Mouse (Mus musculus) embryonic facial prominence, embryonic 14.5 days (tissue): ENCODE data around the gene Stt3a. TPM values are rescaled to one million over a fixed set of nuclear protein-coding genes. Genes with fewer than 3 reads are reported as not detected.

Experiments
- ATAC-seq: fragments of 200-750 bp; cut with Nextera tagmentation; 2 replicates; pipeline ENCODE4 v1.8.0; 2017; ENCODE audit warnings: low read depth, moderate number of reproducible peaks, moderate TSS enrichment
- DNase-seq: peaks from one replicate; pipeline ENCODE4 v3.0.0-alpha.2; 2015; ENCODE audit warnings: low spot score
- H3K27ac ChIP-seq: fragments of 300-500 bp; sonication (generic); replicated peaks from 2 replicates; pipeline ENCODE4 v1.5.1; 2014; ENCODE audit warnings: low read depth, mild to moderate bottlenecking, low read length, moderate library complexity
- H3K27me3 ChIP-seq: fragments of 300-500 bp; sonication (generic); replicated peaks from 2 replicates; pipeline ENCODE4 v1.6.1; 2014; ENCODE audit warnings: low read length; ENCODE audit not compliant: control insufficient read depth, insufficient read depth
- H3K36me3 ChIP-seq: fragments of 300-500 bp; sonication (generic); 2 replicates; pipeline ENCODE4 v1.6.1; 2014; ENCODE audit warnings: low read length, mixed read lengths; ENCODE audit not compliant: control insufficient read depth, insufficient read depth
- H3K4me1 ChIP-seq: fragments of 300-500 bp; sonication (generic); 2 replicates; pipeline ENCODE4 v1.6.1; 2014; ENCODE audit warnings: antibody characterized with exemption, low read length; ENCODE audit not compliant: control insufficient read depth, insufficient read depth
- H3K4me2 ChIP-seq: fragments of 300-500 bp; sonication (generic); 2 replicates; pipeline ENCODE4 v1.6.1; 2014; ENCODE audit warnings: low read depth, mild to moderate bottlenecking, low read length, moderate library complexity, mixed read lengths
- H3K4me3 ChIP-seq: fragments of 300-500 bp; sonication (generic); 2 replicates; pipeline ENCODE4 v1.5.1; 2014; ENCODE audit warnings: low read depth, mild to moderate bottlenecking, low read length
- H3K9ac ChIP-seq: fragments of 300-500 bp; sonication (generic); 2 replicates; pipeline ENCODE4 v1.6.1; 2014; ENCODE audit warnings: low read depth, mild to moderate bottlenecking, low read length, moderate library complexity, mixed read lengths
- H3K9me3 ChIP-seq: fragments of 300-500 bp; sonication (generic); 2 replicates; pipeline ENCODE4 v1.6.1; 2016; ENCODE audit warnings: low read length; ENCODE audit not compliant: control insufficient read depth
- WGBS: fragments of 180-500 bp; shearing (Covaris S2); extraction: QIAGEN DNeasy Blood & Tissue Kit; methylation state at CpG from one replicate; pipeline ENCODE4 v1.1.7; 2014; 5-methylcytosine and 5-hydroxymethylcytosine counted together
- polyA plus RNA-seq: library from polyadenylated mRNA; unstranded; fragments of >200 nt; fragmentation: Nextera tagmentation; extraction: Ambion mirVana; gene quantifications from 2 replicates; pipeline ENCODE4 v1.2.1, GENCODE M21; 2014

Stt3a gene
- polyA plus RNA-seq = 249 and 264 TPM in 2 replicates

- peak within 1 kb of the TSS; percentile 97 for H3K27ac ChIP-seq
- WGBS = under 1% methylated on average over 59 of the region's 60 CpGs
- H3K9ac ChIP-seq = peak within 1 kb of the TSS; percentile 91
- peak within 1 kb of the TSS; percentile 98 for H3K4me3 ChIP-seq
- peak; percentile 100 for DNase-seq
- peak within 1 kb of the TSS; percentile 83 for H3K4me2 ChIP-seq
- peaks cover 26% of the 10 kb centered on the region for H3K36me3 ChIP-seq
- peaks cover 11% of the 10 kb centered on the region; the same call in 1 of the 2 replicates for H3K4me1 ChIP-seq
- no peaks in the 10 kb centered on the region for H3K9me3 ChIP-seq
- ATAC-seq = peak; percentile 100
- H3K27me3 ChIP-seq = no peaks in the 10 kb centered on the region
These were observed at the start of gene Stt3a for GRCm38 (mm10) chr9:36767203-36768143. Gene Stt3a, minus strand, starts transcription at chr9:36767679.

GRCm38 (mm10) chr9:36814486-36814885 lies 47.0 kb upstream of the Stt3a start:
- Histone ChIP-seq H3K4me1 (no peaks in the 10 kb centered on the region), H3K4me2 (no peak overlapping the region), H3K27ac (no peak overlapping the region), H3K27me3 (no peaks in the 10 kb centered on the region), H3K9me3 (no peaks in the 10 kb centered on the region), H3K4me3 (no peak overlapping the region), H3K9ac (no peak overlapping the region), H3K36me3 (no peaks in the 10 kb centered on the region)
- DNase-seq (no peak), ATAC-seq (no peak)
- WGBS = 63% methylated on average over 3 of the region's 3 CpGs

- no peak overlapping the region for H3K4me3 ChIP-seq
- H3K4me1 ChIP-seq = no peaks in the 10 kb centered on the region
- H3K9ac ChIP-seq = no peak overlapping the region
- 82% methylated on average over 5 of the region's 5 CpGs for WGBS
- H3K27ac ChIP-seq = no peak overlapping the region
- ATAC-seq = no peak
- no peak for DNase-seq
- no peak overlapping the region for H3K4me2 ChIP-seq
- no peaks in the 10 kb centered on the region for H3K36me3 ChIP-seq
- no peaks in the 10 kb centered on the region for H3K9me3 ChIP-seq
- H3K27me3 ChIP-seq = no peaks in the 10 kb centered on the region
These were observed 40.8 kb upstream of the Stt3a start for GRCm38 (mm10) chr9:36808126-36808785.

DNA sequence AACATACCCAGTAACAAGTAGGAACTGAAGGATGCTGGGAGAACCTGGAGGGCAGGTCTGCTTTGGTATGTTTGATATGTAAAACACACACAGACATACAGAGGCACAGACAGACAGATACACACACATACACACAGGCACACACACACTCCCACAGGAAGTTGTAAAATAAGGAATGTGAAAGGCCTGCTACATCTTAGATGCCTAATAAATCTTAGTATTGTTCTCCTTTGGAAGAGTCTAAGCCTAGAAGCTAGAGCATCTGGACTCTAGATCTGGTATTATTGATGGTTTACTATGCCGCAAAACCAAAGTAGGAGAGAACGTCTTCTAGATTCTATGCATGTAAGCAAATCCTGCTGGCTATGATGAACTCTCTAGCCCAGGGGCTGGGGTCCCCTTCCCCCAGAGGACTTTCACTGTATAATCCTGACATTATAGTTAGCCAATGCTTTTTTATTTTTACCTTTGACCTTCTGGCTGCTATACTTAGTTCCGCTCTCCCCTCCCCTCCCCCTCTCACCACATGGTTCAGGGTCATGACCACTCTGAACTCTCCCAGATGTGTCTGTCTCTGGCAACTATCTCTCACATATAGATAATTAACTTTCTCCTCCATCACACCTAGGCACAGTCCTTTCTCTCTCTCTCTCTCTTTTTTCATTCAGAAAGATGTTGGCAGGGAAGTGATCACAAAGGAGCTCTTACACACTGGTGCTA lies 37.9 kb upstream of the Stt3a start:
- ATAC-seq (no peak), DNase-seq (no peak)
- H3K4me3 ChIP-seq = no peak overlapping the region
- no peaks in the 10 kb centered on the region for H3K4me1 ChIP-seq
- H3K36me3 ChIP-seq = no peaks in the 10 kb centered on the region
- WGBS = 67% methylated on average over 3 of the region's 3 CpGs
- H3K27me3 ChIP-seq = no peaks in the 10 kb centered on the region
- no peak overlapping the region for H3K4me2 ChIP-seq
- no peak overlapping the region for H3K27ac ChIP-seq
- H3K9ac ChIP-seq = no peak overlapping the region
- no peaks in the 10 kb centered on the region for H3K9me3 ChIP-seq

DNA sequence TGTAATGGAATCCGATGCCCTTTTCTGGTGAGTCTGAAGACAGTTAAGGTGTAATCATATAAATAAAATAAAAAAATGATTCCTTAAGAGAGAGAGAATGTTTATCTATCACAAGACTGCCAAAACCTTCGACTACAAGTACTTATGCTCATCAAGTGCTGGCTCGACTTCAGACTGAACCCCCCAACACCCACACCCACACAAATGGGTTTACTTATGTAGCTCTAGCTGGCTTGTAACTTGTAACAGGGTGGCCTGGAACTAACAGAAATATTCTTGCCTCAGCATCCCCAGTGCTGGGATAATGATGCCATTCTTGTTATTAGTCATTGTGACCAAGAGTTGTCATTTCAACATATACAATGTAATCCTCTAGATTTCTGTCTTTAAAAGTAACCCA lies 36.4 kb upstream of the Stt3a start:
- H3K27me3 ChIP-seq = no peaks in the 10 kb centered on the region
- WGBS = 73% methylated on average over 3 of the region's 3 CpGs
- H3K4me1 ChIP-seq = no peaks in the 10 kb centered on the region
- H3K4me2 ChIP-seq = no peak overlapping the region
- H3K36me3 ChIP-seq = no peaks in the 10 kb centered on the region
- H3K9ac ChIP-seq = no peak overlapping the region
- no peak overlapping the region for H3K4me3 ChIP-seq
- no peak overlapping the region for H3K27ac ChIP-seq
- ATAC-seq (no peak), DNase-seq (no peak)
- H3K9me3 ChIP-seq = no peaks in the 10 kb centered on the region

GRCm38 (mm10) chr9:36803386-36803785 lies 35.9 kb upstream of the Stt3a start:
- Histone ChIP-seq H3K4me3 (no peak overlapping the region), H3K27me3 (no peaks in the 10 kb centered on the region), H3K9ac (no peak overlapping the region), H3K27ac (no peak overlapping the region), H3K9me3 (no peaks in the 10 kb centered on the region), H3K36me3 (no peaks in the 10 kb centered on the region), H3K4me2 (no peak overlapping the region), H3K4me1 (no peaks in the 10 kb centered on the region)
- ATAC-seq (no peak), DNase-seq (no peak)
- WGBS = 77% methylated on average over 6 of the region's 6 CpGs

DNA sequence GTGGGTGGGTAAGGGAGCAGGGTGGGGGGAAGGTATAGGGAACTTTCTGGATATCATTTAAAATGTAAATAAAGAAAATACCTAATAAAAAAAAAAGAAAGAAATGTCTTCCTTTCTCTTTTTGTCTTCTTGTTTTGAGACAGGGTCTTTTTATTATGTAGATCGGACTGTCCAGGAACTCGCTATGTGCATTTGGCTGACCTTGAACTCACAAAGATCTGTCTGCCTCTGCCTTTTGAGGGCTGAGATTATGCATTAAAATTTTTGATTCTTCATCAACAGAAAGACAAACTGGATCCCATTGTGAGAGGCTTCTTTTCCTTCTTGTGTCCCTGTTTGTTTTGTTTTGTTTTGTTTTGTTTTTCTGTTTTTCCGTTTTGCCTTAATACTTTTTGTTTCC lies 35.5 kb upstream of the Stt3a start:
- no peaks in the 10 kb centered on the region for H3K9me3 ChIP-seq
- ATAC-seq = no peak
- DNase-seq = no peak
- H3K27ac ChIP-seq = no peak overlapping the region
- H3K27me3 ChIP-seq = no peaks in the 10 kb centered on the region
- no peak overlapping the region for H3K4me2 ChIP-seq
- H3K36me3 ChIP-seq = no peaks in the 10 kb centered on the region
- H3K4me1 ChIP-seq = no peaks in the 10 kb centered on the region
- H3K4me3 ChIP-seq = no peak overlapping the region
- 82% methylated on average over 3 of the region's 3 CpGs for WGBS
- no peak overlapping the region for H3K9ac ChIP-seq

DNA sequence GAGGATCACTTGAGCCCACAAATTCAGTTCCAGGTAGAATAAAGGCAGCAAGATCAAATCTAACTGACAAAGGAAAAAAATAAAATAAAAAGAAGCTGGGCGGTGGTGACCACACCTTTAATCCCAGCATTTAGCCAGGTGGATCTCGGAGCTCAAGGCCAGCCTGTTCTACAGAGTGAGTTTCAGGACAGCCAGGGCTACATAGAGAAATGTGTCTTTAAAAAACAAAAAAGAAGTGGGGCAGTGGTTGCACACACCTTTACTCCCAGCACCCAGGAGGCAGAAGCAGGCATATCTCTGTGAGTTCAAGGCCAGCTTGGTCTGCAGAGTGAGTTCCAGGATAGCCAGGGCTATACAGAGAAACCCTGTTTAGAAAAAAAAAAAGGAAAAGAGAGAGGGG lies 34.5 kb upstream of the Stt3a start:
- no peak overlapping the region for H3K4me2 ChIP-seq
- H3K27ac ChIP-seq = no peak overlapping the region
- H3K27me3 ChIP-seq = no peaks in the 10 kb centered on the region
- ATAC-seq (no peak), DNase-seq (no peak)
- H3K9me3 ChIP-seq = no peaks in the 10 kb centered on the region
- no peaks in the 10 kb centered on the region for H3K36me3 ChIP-seq
- H3K4me1 ChIP-seq = no peaks in the 10 kb centered on the region
- H3K4me3 ChIP-seq = no peak overlapping the region
- H3K9ac ChIP-seq = no peak overlapping the region
- WGBS = 80% methylated on average over 2 of the region's 2 CpGs
